Mouse (Mus musculus): Measurements from ENCODE around the gene Parva. TPM values are rescaled to one million over a fixed set of nuclear protein-coding genes. Genes with fewer than 3 reads are reported as not detected.

Parva gene
- polyA plus RNA-seq, 1 experiment from 2014 or later: 80.2 TPM

DNA sequence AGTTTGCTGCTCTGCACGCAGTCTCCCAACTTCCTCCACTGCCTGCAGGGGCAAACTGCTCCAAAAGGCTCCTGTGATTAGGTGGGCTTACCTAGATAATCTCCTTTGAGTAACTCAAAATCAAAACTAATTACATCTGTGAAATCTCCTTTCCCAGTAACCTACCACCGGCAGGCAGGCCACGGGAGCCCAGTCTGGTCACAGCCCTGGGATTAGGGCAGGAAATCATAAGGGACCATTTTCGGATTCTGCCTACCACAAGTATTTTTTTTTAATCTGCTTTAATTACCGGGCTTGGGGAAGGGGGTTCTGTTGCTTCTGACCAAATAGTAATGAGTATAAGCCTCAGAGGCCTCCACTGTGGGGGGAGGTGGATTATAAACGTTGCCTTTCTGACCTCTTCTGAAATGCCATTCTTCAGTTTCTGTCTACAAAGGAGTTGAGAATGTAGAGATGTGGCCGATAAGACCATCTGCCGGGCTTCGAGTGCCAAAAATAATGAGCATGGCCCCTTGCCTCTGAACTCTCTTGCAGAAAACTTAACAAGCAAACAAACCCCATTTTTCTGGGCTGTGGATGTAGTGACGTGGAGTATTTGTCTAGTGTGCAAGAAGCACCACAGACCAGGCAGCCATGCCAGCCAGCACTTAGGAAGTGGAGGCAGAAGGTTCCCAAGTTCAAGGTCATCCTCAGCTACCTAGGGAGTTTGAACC lies 83.2 kb downstream of the Parva start:
- H3K4me2 ChIP-seq (ENCODE audit: low read length): no peak overlapping the region
- peaks cover 25% of the 10 kb centered on the region for H3K4me1 ChIP-seq (replicated peaks; ENCODE audit: insufficient read depth, low read length)
- no peak for TF ChIP-seq CTCF (IDR thresholded peaks at IDR 0.05; ENCODE audit: low read depth)
- no peak overlapping the region for H3K9ac ChIP-seq (ENCODE audit: low read depth, low read length)
- H3K4me3 ChIP-seq (replicated peaks; ENCODE audit: low read depth, low read length): no peak overlapping the region
- peak overlapping the region; percentile 47; the same call in 1 of the 2 replicates for H3K27ac ChIP-seq
- H3K27me3 ChIP-seq (ENCODE audit: insufficient read depth, low read length): no peaks in the 10 kb centered on the region
- ATAC-seq (replicated peaks; ENCODE audit: low FRiP score, low read depth) (no peak), DNase-seq (ENCODE audit: low spot score) (peak; percentile 70)
- 33% methylated on average over 10 of the region's 10 CpGs for WGBS
- H3K36me3 ChIP-seq (ENCODE audit: insufficient read depth, low read length): no peaks in the 10 kb centered on the region
- no peaks in the 10 kb centered on the region for H3K9me3 ChIP-seq (replicated peaks; ENCODE audit: low read length)

DNA sequence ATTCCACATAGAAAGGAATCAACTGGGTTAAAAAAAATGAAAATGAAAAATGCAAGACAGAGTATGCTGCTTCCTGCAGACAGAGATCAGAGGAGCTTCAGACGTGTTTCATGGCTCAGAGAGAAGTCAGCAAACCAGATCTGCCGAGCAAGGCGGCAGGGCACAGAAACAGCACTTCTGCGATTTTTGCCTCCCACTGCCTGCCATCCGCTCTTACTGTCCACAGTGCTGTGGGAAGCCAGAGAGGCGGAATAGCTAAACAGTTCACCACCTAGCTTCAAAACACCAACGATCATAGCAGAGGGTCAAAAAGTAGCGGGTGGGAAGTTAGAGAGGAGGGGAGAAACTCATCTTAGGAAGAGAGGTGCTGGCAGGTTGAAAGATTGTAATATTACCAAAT lies 84.0 kb downstream of the Parva start:
- H3K4me2 ChIP-seq (ENCODE audit: low read length): no peak overlapping the region
- no peaks in the 10 kb centered on the region for H3K27me3 ChIP-seq (ENCODE audit: insufficient read depth, low read length)
- ATAC-seq (replicated peaks; ENCODE audit: low FRiP score, low read depth): no peak
- no peak for DNase-seq (ENCODE audit: low spot score)
- no peak for TF ChIP-seq CTCF (IDR thresholded peaks at IDR 0.05; ENCODE audit: low read depth)
- H3K9ac ChIP-seq (ENCODE audit: low read depth, low read length): no peak overlapping the region
- no peaks in the 10 kb centered on the region for H3K36me3 ChIP-seq (ENCODE audit: insufficient read depth, low read length)
- no peaks in the 10 kb centered on the region for H3K9me3 ChIP-seq (replicated peaks; ENCODE audit: low read length)
- H3K27ac ChIP-seq: peak overlapping the region; percentile 47; the same call in 1 of the 2 replicates
- H3K4me1 ChIP-seq (replicated peaks; ENCODE audit: insufficient read depth, low read length): peaks cover 25% of the 10 kb centered on the region
- H3K4me3 ChIP-seq (replicated peaks; ENCODE audit: low read depth, low read length): no peak overlapping the region
- 48% methylated on average over 8 of the region's 8 CpGs for WGBS

- H3K9ac ChIP-seq (ENCODE audit: low read depth, low read length): no peak overlapping the region
- no peak for TF ChIP-seq CTCF (IDR thresholded peaks at IDR 0.05; ENCODE audit: low read depth)
- no peaks in the 10 kb centered on the region for H3K27me3 ChIP-seq (ENCODE audit: insufficient read depth, low read length)
- H3K36me3 ChIP-seq (ENCODE audit: insufficient read depth, low read length): no peaks in the 10 kb centered on the region
- WGBS: 52% methylated on average over 3 of the region's 3 CpGs
- no peaks in the 10 kb centered on the region for H3K9me3 ChIP-seq (replicated peaks; ENCODE audit: low read length)
- H3K4me1 ChIP-seq (replicated peaks; ENCODE audit: insufficient read depth, low read length): peaks cover 25% of the 10 kb centered on the region
- no peak for DNase-seq (ENCODE audit: low spot score)
- ATAC-seq (replicated peaks; ENCODE audit: low FRiP score, low read depth): no peak
- H3K4me3 ChIP-seq (replicated peaks; ENCODE audit: low read depth, low read length): no peak overlapping the region
- no peak overlapping the region for H3K4me2 ChIP-seq (ENCODE audit: low read length)
- H3K27ac ChIP-seq: no peak overlapping the region
Observed at GRCm38 (mm10) chr7:112512257-112512656, 85.0 kb downstream of the Parva start.

GRCm38 (mm10) chr7:112512895-112513294 lies 85.6 kb downstream of the Parva start:
- DNase-seq (ENCODE audit: low spot score) (no peak), ATAC-seq (replicated peaks; ENCODE audit: low FRiP score, low read depth) (no peak)
- no peaks in the 10 kb centered on the region for H3K9me3 ChIP-seq (replicated peaks; ENCODE audit: low read length)
- WGBS: 83% methylated on average over 1 of the region's 1 CpGs
- H3K4me1 ChIP-seq (replicated peaks; ENCODE audit: insufficient read depth, low read length): peaks cover 25% of the 10 kb centered on the region
- no peak for TF ChIP-seq CTCF (IDR thresholded peaks at IDR 0.05; ENCODE audit: low read depth)
- no peak overlapping the region for H3K27ac ChIP-seq
- no peaks in the 10 kb centered on the region for H3K27me3 ChIP-seq (ENCODE audit: insufficient read depth, low read length)
- no peak overlapping the region for H3K4me3 ChIP-seq (replicated peaks; ENCODE audit: low read depth, low read length)
- no peak overlapping the region for H3K4me2 ChIP-seq (ENCODE audit: low read length)
- H3K36me3 ChIP-seq (ENCODE audit: insufficient read depth, low read length): no peaks in the 10 kb centered on the region
- H3K9ac ChIP-seq (ENCODE audit: low read depth, low read length): no peak overlapping the region

DNA sequence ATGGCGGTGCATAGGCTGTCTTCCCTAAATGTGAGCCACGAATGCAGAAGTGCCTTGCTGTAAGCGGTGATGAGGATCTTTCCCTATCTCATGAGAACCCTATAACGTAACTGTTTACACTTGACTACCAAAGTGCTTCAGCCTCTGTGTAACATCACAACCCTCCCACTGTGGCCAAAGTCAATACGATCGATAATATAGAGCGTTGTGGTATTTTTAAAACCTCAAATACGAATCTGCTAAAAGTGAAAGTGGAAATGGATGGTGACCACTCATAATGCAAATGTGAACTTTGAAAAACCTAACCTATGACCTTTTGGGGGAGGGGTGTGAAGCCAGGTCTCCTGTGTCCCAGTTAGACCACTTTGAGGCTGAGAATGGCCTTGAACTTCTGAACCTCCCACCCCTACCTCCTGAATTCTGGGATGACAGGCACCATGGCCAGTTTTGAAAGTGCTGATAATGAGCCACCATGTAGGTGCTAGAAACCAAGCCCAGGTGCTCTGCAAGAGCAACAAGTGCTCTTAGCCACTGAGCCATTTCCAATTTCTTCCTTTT lies 87.4 kb downstream of the Parva start:
- H3K4me2 ChIP-seq (ENCODE audit: low read length): no peak overlapping the region
- H3K4me1 ChIP-seq (replicated peaks; ENCODE audit: insufficient read depth, low read length): peaks cover 22% of the 10 kb centered on the region
- DNase-seq (ENCODE audit: low spot score) (no peak), ATAC-seq (replicated peaks; ENCODE audit: low FRiP score, low read depth) (no peak)
- H3K27me3 ChIP-seq (ENCODE audit: insufficient read depth, low read length): no peaks in the 10 kb centered on the region
- TF ChIP-seq CTCF (IDR thresholded peaks at IDR 0.05; ENCODE audit: low read depth): no peak
- no peaks in the 10 kb centered on the region for H3K9me3 ChIP-seq (replicated peaks; ENCODE audit: low read length)
- H3K27ac ChIP-seq: no peak overlapping the region
- H3K9ac ChIP-seq (ENCODE audit: low read depth, low read length): no peak overlapping the region
- H3K36me3 ChIP-seq (ENCODE audit: insufficient read depth, low read length): no peaks in the 10 kb centered on the region
- no peak overlapping the region for H3K4me3 ChIP-seq (replicated peaks; ENCODE audit: low read depth, low read length)
- WGBS: 92% methylated on average over 8 of the region's 8 CpGs

- no peaks in the 10 kb centered on the region for H3K36me3 ChIP-seq (ENCODE audit: insufficient read depth, low read length)
- no peak overlapping the region for H3K4me2 ChIP-seq (ENCODE audit: low read length)
- no peaks in the 10 kb centered on the region for H3K27me3 ChIP-seq (ENCODE audit: insufficient read depth, low read length)
- DNase-seq (ENCODE audit: low spot score) (no peak), ATAC-seq (replicated peaks; ENCODE audit: low FRiP score, low read depth) (no peak)
- no peak overlapping the region for H3K4me3 ChIP-seq (replicated peaks; ENCODE audit: low read depth, low read length)
- no peaks in the 10 kb centered on the region for H3K9me3 ChIP-seq (replicated peaks; ENCODE audit: low read length)
- no peak overlapping the region for H3K27ac ChIP-seq
- H3K4me1 ChIP-seq (replicated peaks; ENCODE audit: insufficient read depth, low read length): peaks cover 11% of the 10 kb centered on the region; the same call in 1 of the 2 replicates
- 97% methylated on average over 6 of the region's 6 CpGs for WGBS
- no peak for TF ChIP-seq CTCF (IDR thresholded peaks at IDR 0.05; ENCODE audit: low read depth)
- no peak overlapping the region for H3K9ac ChIP-seq (ENCODE audit: low read depth, low read length)
Observed at GRCm38 (mm10) chr7:112525465-112525864, 98.2 kb downstream of the Parva start.

Data from kidney, postnatal 0 days (tissue).